Mouse (Mus musculus): ENCODE results near the gene Sft2d1. TPM values are rescaled to one million over a fixed set of nuclear protein-coding genes. Genes with fewer than 3 reads are reported as not detected.
"Not testable (repeated sequence)": the region's sequence is repeated elsewhere in the genome, so short reads cannot be mapped to it uniquely, and the experiment has no call there.

Sft2d1 gene
- 42.9 and 90.1 TPM in 2 replicates for polyA plus RNA-seq (2012; rRNA removed)

DNA sequence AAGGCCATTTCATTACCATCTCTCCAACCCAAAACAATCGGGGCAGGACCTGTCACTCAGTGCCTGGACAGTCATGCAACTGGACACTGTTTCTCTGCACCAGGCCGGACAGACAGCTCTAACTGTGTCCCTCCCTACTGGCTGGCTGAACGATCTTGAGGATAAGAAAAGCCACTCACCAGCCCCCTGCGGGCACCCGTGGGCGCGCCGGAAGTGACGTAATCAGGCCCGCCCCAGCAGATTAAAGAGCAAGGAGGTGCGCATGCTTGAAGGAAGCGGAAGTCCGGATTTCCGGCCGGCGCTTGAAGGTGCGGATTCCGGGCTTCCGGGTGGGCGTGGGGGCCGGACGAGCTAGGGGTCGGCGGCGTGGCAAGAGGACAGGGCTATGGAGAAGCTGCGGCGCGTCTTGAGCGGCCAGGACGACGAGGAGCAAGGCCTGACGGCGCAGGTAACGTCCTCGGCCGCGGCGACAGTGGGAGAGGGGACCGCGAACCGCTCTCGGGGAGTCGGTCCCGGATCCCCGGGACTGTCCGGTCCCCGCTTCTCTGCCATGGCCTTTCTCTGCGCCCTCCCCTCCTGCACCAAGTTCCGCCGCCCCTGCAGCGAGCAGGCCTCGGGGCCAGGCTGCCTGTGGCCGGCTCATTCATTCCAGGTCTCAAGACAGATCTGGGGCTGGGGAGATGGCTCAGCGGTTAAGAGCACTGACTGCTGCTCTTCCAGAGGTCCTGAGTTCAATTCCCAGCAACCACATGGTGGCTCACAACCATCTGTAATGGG is at the start of gene Sft2d1:
Sft2d1 (plus strand) TSS at position 265 of the 777 bp plus-strand sequence.
- Histone ChIP-seq H3K4me3 (ENCODE audit: low read depth, low read length) (peak within 1 kb of the TSS; percentile 99), H3K4me1 (ENCODE audit: control insufficient read depth, insufficient read depth, insufficient read length, low read length) (peaks cover 11% of the 10 kb centered on the region; the same call in 1 of the 2 replicates), H3K27ac (ENCODE audit: insufficient read depth, low read depth, low read length) (peak within 1 kb of the TSS; percentile 71), H3K36me3 (ENCODE audit: control insufficient read depth, insufficient read depth, low read length) (no peaks in the 10 kb centered on the region), H3K27me3 (ENCODE audit: control insufficient read depth, insufficient read depth, low read length) (no peaks in the 10 kb centered on the region)
- WGBS: 1% methylated on average over 54 of the region's 54 CpGs
- TF ChIP-seq CTCF (IDR thresholded peaks at IDR 0.05; ENCODE audit: extremely low read depth, insufficient read length, insufficient replicate concordance, low read depth, low read length) (no peak), POLR2A (IDR thresholded peaks at IDR 0.05; ENCODE audit: low read depth, low read length) (peak; percentile 75; the same call in 1 of the 2 replicates)

DNA sequence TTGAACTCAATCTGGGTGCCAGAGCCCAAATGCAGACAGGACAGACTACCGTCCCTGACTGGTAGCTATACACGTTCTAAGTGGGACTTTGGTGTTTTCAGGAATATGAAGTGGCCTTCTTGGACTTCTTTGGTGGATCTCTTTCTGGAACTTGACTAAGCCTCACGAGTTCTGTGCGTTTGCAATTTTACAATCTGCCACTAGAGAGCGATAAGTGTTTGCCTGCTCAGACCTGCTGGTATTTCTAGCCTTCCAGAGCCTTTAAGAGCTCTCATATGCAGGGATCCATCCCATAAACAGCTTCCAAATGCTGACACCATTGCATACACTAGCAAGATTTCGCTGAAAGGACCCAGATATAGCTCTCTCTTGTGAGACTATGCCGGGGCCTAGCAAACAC is 46.3 kb upstream of the Sft2d1 start:
- not testable (repeated sequence) for H3K36me3 ChIP-seq (ENCODE audit: control insufficient read depth, insufficient read depth, low read length); H3K4me3 ChIP-seq (ENCODE audit: low read depth, low read length); H3K4me1 ChIP-seq (ENCODE audit: control insufficient read depth, insufficient read depth, insufficient read length, low read length); H3K27me3 ChIP-seq (ENCODE audit: control insufficient read depth, insufficient read depth, low read length); H3K27ac ChIP-seq (ENCODE audit: insufficient read depth, low read depth, low read length)
- WGBS: 13% methylated on average over 7 of the region's 7 CpGs

DNA sequence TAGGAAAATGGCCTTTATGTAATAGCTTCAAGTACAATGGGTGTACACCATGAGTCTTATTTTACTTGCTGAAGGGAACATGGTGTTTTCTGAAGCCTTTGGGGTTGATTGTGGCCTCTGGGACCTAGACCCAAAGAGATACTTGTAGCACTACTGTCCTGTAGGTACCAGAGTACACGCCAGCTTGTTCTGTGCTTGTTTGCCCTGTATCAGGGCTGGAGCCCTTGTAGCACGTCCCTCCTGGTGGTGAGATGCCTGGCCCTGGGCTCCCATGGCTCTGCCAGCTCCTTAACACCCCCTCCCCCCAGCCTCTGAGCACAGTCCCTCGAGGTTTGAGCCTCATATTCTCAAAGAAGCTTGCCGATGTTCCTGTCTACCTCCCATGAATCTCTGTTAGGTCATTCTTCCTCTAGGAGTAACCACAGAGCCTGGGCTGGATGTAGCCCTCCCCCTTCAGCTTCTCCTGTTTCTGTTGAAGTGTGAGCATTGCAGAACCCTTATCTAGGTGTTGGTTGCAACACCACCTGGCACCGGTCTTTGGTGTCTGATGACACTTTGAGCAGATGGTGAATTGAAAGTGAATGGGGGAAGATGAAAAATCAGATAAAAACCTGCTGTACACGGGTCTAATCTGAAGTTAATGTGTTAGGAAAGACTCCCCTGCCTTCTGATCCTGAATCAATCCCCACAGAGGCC is 38.7 kb upstream of the Sft2d1 start:
- Histone ChIP-seq H3K27ac (ENCODE audit: insufficient read depth, low read depth, low read length) (no peak overlapping the region), H3K4me3 (ENCODE audit: low read depth, low read length) (no peak overlapping the region), H3K27me3 (ENCODE audit: control insufficient read depth, insufficient read depth, low read length) (peaks cover 4% of the 10 kb centered on the region; the same call in 1 of the 2 replicates), H3K36me3 (ENCODE audit: control insufficient read depth, insufficient read depth, low read length) (no peaks in the 10 kb centered on the region), H3K4me1 (ENCODE audit: control insufficient read depth, insufficient read depth, insufficient read length, low read length) (peaks cover 2% of the 10 kb centered on the region; the same call in 1 of the 2 replicates)
- WGBS: 25% methylated on average over 6 of the region's 6 CpGs
- TF ChIP-seq POLR2A (IDR thresholded peaks at IDR 0.05; ENCODE audit: low read depth, low read length) (no peak), CTCF (IDR thresholded peaks at IDR 0.05; ENCODE audit: extremely low read depth, insufficient read length, insufficient replicate concordance, low read depth, low read length) (no peak)

DNA sequence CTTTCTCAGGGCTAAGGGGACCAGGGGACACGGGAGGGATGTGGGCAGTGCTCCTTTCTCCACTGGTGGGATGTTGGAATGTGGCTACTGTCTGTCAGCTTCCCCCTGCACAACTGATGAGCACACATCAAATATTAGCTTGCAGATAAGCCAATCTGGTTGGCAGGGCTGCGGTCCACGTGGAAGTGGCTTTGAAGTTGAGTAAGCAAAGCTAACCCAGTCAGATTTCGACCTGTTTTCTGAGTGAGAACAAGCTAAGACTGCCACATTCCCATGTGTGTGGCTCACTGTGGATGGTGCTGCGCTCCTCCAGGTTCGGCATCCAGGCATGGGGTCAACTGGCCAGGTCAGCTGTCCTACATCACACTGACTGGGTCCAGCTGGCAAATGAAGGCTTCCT is 38.0 kb upstream of the Sft2d1 start:
- H3K27me3 ChIP-seq (ENCODE audit: control insufficient read depth, insufficient read depth, low read length): peaks cover 4% of the 10 kb centered on the region; the same call in 1 of the 2 replicates
- no peak overlapping the region for H3K27ac ChIP-seq (ENCODE audit: insufficient read depth, low read depth, low read length)
- H3K4me3 ChIP-seq (ENCODE audit: low read depth, low read length): no peak overlapping the region
- peaks cover 2% of the 10 kb centered on the region; the same call in 1 of the 2 replicates for H3K4me1 ChIP-seq (ENCODE audit: control insufficient read depth, insufficient read depth, insufficient read length, low read length)
- WGBS: 20% methylated on average over 6 of the region's 6 CpGs
- TF ChIP-seq POLR2A (IDR thresholded peaks at IDR 0.05; ENCODE audit: low read depth, low read length) (no peak), CTCF (IDR thresholded peaks at IDR 0.05; ENCODE audit: extremely low read depth, insufficient read length, insufficient replicate concordance, low read depth, low read length) (no peak)
- H3K36me3 ChIP-seq (ENCODE audit: control insufficient read depth, insufficient read depth, low read length): no peaks in the 10 kb centered on the region

DNA sequence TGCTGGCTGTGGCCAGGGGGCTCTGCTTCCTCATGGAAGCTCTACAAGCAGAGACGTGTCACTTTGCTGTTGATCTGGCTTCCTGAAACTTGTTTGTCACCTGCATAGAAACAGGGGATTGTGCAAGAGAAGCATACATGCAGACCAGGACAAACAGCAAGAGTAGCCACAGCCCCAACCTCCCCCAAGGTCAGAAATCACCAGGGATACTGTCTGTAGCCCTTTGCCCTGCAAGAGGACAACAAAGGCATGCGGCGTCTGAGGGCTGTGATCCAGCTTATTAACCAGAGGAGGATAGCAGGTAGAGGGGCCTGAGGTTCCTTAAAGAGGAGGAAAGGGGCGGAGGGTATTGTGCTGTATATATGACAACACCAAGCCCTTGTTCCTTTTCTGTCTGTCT is 34.8 kb upstream of the Sft2d1 start:
- WGBS: 55% methylated on average over 4 of the region's 4 CpGs
- peaks cover 2% of the 10 kb centered on the region; the same call in 1 of the 2 replicates for H3K4me1 ChIP-seq (ENCODE audit: control insufficient read depth, insufficient read depth, insufficient read length, low read length)
- TF ChIP-seq POLR2A (IDR thresholded peaks at IDR 0.05; ENCODE audit: low read depth, low read length) (no peak), CTCF (IDR thresholded peaks at IDR 0.05; ENCODE audit: extremely low read depth, insufficient read length, insufficient replicate concordance, low read depth, low read length) (no peak)
- H3K4me3 ChIP-seq (ENCODE audit: low read depth, low read length): no peak overlapping the region
- H3K27ac ChIP-seq (ENCODE audit: insufficient read depth, low read depth, low read length): no peak overlapping the region
- no peaks in the 10 kb centered on the region for H3K36me3 ChIP-seq (ENCODE audit: control insufficient read depth, insufficient read depth, low read length)
- peaks cover 4% of the 10 kb centered on the region; the same call in 1 of the 2 replicates for H3K27me3 ChIP-seq (ENCODE audit: control insufficient read depth, insufficient read depth, low read length)

DNA sequence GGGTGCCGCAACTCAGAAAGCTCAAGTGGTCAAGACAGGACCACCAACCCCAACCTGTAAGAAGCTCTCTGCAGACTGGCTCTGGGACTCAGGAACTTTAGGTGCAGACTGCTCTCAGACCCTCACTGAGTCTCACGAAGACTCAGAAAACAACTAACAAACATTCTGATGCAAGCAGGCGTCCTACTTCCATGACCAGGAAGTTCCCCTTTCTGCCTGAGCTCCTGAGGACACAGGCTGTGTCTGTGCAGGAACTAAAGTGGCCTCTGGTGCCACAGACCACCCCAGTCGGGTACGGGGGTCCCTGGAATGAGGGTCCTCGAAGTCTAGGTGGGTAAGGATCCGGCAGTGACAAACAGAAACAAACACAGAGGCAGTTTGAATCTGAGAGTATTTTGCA is 34.2 kb upstream of the Sft2d1 start:
- Histone ChIP-seq H3K27ac (ENCODE audit: insufficient read depth, low read depth, low read length) (no peak overlapping the region), H3K27me3 (ENCODE audit: control insufficient read depth, insufficient read depth, low read length) (0 out of 2 replicates have a peak, but pooled peaks cover 4% of the 10 kb centered on the region), H3K4me3 (ENCODE audit: low read depth, low read length) (no peak overlapping the region), H3K36me3 (ENCODE audit: control insufficient read depth, insufficient read depth, low read length) (no peaks in the 10 kb centered on the region), H3K4me1 (ENCODE audit: control insufficient read depth, insufficient read depth, insufficient read length, low read length) (peaks cover 2% of the 10 kb centered on the region; the same call in 1 of the 2 replicates)
- 69% methylated on average over 7 of the region's 7 CpGs for WGBS
- no peak for TF ChIP-seq CTCF (IDR thresholded peaks at IDR 0.05; ENCODE audit: extremely low read depth, insufficient read length, insufficient replicate concordance, low read depth, low read length)
- no peak for TF ChIP-seq POLR2A (IDR thresholded peaks at IDR 0.05; ENCODE audit: low read depth, low read length)

DNA sequence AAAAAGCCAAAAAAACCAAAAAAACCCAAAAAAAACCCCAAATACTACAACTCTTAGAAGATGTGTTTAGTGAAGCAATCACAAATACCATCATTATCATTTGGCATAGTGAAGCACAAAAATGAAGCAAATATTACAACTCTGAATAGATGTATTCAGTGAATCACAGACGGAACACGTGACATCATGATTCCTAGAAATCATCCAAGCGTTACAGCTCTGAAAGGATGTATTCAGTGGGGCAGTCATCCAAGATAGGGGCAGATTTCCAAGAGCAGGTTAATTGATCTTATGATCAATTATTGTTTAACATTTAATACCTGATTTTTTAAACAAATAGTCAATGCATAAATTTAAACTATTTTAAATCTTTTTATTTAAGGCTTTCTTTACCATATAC is 33.6 kb upstream of the Sft2d1 start:
- Histone ChIP-seq H3K36me3 (ENCODE audit: control insufficient read depth, insufficient read depth, low read length) (no peaks in the 10 kb centered on the region), H3K4me3 (ENCODE audit: low read depth, low read length) (no peak overlapping the region), H3K27me3 (ENCODE audit: control insufficient read depth, insufficient read depth, low read length) (0 out of 2 replicates have a peak, but pooled peaks cover 4% of the 10 kb centered on the region), H3K27ac (ENCODE audit: insufficient read depth, low read depth, low read length) (no peak overlapping the region), H3K4me1 (ENCODE audit: control insufficient read depth, insufficient read depth, insufficient read length, low read length) (peaks cover 2% of the 10 kb centered on the region; the same call in 1 of the 2 replicates)
- no peak for TF ChIP-seq CTCF (IDR thresholded peaks at IDR 0.05; ENCODE audit: extremely low read depth, insufficient read length, insufficient replicate concordance, low read depth, low read length)
- no peak for TF ChIP-seq POLR2A (IDR thresholded peaks at IDR 0.05; ENCODE audit: low read depth, low read length)
- WGBS: 88% methylated on average over 3 of the region's 3 CpGs

Measured in small intestine, adult 2 months (tissue).